Mouse (Mus musculus) kidney, embryonic 14.5 days (tissue): ENCODE measurements around the gene Gm17622. TPM values are rescaled to one million over a fixed set of nuclear protein-coding genes. Genes with fewer than 3 reads are reported as not detected.

Source experiments
- ATAC-seq: fragments of 200-750 bp; cut with Nextera tagmentation; 2 replicates; pipeline ENCODE4 v1.8.0; 2017; ENCODE audit warnings: moderate number of reproducible peaks, mild to moderate bottlenecking, moderate TSS enrichment, moderate library complexity; ENCODE audit not compliant: low FRiP score, low TSS enrichment
- H3K27ac ChIP-seq: fragments of 300-500 bp; sonication (generic); 2 replicates; pipeline ENCODE4 v1.5.1; 2014; ENCODE audit warnings: low read depth, mild to moderate bottlenecking, low read length, moderate library complexity, mixed read lengths
- H3K27me3 ChIP-seq: fragments of 300-500 bp; sonication (generic); 2 replicates; pipeline ENCODE4 v1.6.1; 2014; ENCODE audit warnings: mild to moderate bottlenecking, low read length; ENCODE audit not compliant: control insufficient read depth, insufficient read depth
- H3K36me3 ChIP-seq: fragments of 300-500 bp; sonication (generic); 2 replicates; pipeline ENCODE4 v1.6.1; 2014; ENCODE audit warnings: low read length, mixed read lengths; ENCODE audit not compliant: control insufficient read depth, insufficient read depth
- H3K4me1 ChIP-seq: fragments of 300-500 bp; sonication (generic); 2 replicates; pipeline ENCODE4 v1.6.1; 2014; ENCODE audit warnings: low read length, mixed read lengths; ENCODE audit not compliant: control insufficient read depth, insufficient read depth
- H3K4me2 ChIP-seq: fragments of 300-500 bp; sonication (generic); replicated peaks from 2 replicates; pipeline ENCODE4 v1.6.1; 2014; ENCODE audit warnings: low read depth, mild to moderate bottlenecking, low read length
- H3K4me3 ChIP-seq: fragments of 300-500 bp; sonication (generic); 2 replicates; pipeline ENCODE4 v1.5.1; 2014; ENCODE audit warnings: mild to moderate bottlenecking, low read length
- H3K9ac ChIP-seq: fragments of 300-500 bp; sonication (generic); 2 replicates; pipeline ENCODE4 v1.6.1; 2014; ENCODE audit warnings: low read depth, mild to moderate bottlenecking, low read length, moderate library complexity
- H3K9me3 ChIP-seq: fragments of 300-500 bp; sonication (generic); 2 replicates; pipeline ENCODE4 v1.6.1; 2016; ENCODE audit warnings: low read length; ENCODE audit not compliant: control insufficient read depth
- WGBS: fragments of 180-500 bp; shearing (Covaris S2); extraction: QIAGEN DNeasy Blood & Tissue Kit; methylation state at CpG from one replicate; pipeline ENCODE4 v1.1.7; 2014; 5-methylcytosine and 5-hydroxymethylcytosine counted together
- polyA plus RNA-seq: library from polyadenylated mRNA; unstranded; fragments of >200 nt; fragmentation: Nextera tagmentation; extraction: Ambion mirVana; gene quantifications from 2 replicates; pipeline ENCODE4 v1.2.1, GENCODE M21; 2014

Gene Gm17622
- not detected in 2 replicates for polyA plus RNA-seq

DNA sequence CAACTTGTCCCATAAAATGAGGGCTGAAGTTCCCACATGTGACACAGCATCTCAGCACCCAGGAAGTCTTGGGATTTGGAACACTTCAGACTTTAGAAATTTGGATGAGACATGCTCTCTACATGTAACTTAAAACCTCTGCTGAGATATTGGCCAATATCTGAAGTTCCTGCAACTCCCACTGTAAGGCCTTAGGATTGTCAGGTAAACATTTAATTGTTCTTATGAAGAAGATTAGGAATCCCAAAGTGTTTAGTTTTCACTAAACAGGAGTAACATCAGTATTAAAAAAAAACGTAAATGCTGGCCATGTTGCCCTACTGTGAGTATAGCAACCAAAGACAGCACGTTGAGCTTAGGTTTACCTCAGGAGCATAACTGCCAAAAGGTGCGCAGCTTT is at the start of gene Gm17622:
TSS of gene Gm17622 (plus strand) at position 301 of the 400 bp plus-strand sequence.
- Histone ChIP-seq H3K4me2 (no peak within 1 kb of the TSS), H3K9ac (no peak within 1 kb of the TSS), H3K4me1 (no peaks in the 10 kb centered on the region), H3K4me3 (no peak within 1 kb of the TSS), H3K27ac (no peak within 1 kb of the TSS), H3K36me3 (no peaks in the 10 kb centered on the region; the same call in 1 of the 2 replicates), H3K9me3 (peaks cover 3% of the 10 kb centered on the region; the same call in 1 of the 2 replicates), H3K27me3 (no peaks in the 10 kb centered on the region)
- no peak for ATAC-seq
- WGBS = 96% methylated on average over 3 of the region's 3 CpGs

DNA sequence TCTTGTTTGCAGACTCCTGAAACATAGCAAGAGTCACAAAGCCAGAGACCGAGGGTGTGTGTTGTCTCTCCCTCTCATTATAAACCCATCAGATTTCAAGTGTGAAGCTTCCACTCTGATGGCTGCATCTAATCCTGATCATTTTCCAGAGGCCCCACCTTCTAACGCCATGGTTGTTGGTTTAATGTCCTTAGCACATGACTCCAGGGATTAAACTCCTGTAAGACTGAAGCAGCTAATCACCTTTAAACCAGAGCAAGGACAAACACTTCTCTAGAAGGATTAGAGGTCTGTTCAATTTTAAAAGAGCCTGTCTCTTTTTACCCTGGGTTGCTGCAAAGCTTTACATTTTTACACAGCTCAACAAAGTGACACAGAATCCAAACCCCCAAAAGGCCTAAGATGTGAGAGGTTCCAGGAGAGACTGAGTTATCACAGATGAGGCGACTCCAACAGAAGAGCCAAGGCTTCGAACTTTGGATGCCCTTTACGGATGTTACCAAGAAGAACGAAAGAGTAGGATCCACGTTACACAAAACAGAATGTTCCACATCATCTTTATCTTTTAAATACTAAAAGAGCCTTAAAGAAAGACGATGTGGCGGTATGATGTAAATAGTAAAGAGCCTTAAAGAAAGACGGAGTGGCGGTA is 40.2 kb upstream of the Gm17622 start:
- WGBS = 86% methylated on average over 11 of the region's 11 CpGs
- no peak overlapping the region for H3K4me3 ChIP-seq
- no peaks in the 10 kb centered on the region for H3K27me3 ChIP-seq
- H3K27ac ChIP-seq = no peak overlapping the region; the same call in 1 of the 2 replicates
- H3K4me1 ChIP-seq = no peaks in the 10 kb centered on the region
- H3K4me2 ChIP-seq = no peak overlapping the region
- no peaks in the 10 kb centered on the region for H3K9me3 ChIP-seq
- H3K36me3 ChIP-seq = no peaks in the 10 kb centered on the region
- no peak for ATAC-seq
- H3K9ac ChIP-seq = no peak overlapping the region

DNA sequence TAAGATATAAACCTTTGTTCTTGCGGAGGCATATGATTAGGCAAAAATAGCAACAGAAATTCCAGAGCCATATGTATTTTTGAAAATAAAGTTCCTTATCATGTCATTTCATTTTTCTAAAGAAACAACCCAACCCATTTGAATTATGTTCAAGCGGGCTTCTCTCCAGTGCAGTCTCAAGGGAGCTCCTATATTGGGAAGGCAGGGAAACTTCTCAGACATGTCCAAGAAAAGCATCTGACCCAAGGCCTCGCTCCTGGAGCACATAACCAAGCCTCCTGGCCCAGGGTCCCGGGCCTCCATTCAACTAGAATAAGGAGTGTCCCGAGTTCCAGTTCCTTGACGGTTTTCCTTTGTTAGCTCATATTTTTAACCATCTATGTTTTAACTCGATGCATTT is 39.7 kb upstream of the Gm17622 start:
- no peaks in the 10 kb centered on the region for H3K4me1 ChIP-seq
- H3K36me3 ChIP-seq = no peaks in the 10 kb centered on the region
- no peak overlapping the region for H3K4me2 ChIP-seq
- no peak for ATAC-seq
- no peaks in the 10 kb centered on the region for H3K27me3 ChIP-seq
- H3K4me3 ChIP-seq = no peak overlapping the region
- no peak overlapping the region for H3K9ac ChIP-seq
- H3K9me3 ChIP-seq = no peaks in the 10 kb centered on the region
- WGBS = 84% methylated on average over 7 of the region's 7 CpGs
- H3K27ac ChIP-seq = no peak overlapping the region

DNA sequence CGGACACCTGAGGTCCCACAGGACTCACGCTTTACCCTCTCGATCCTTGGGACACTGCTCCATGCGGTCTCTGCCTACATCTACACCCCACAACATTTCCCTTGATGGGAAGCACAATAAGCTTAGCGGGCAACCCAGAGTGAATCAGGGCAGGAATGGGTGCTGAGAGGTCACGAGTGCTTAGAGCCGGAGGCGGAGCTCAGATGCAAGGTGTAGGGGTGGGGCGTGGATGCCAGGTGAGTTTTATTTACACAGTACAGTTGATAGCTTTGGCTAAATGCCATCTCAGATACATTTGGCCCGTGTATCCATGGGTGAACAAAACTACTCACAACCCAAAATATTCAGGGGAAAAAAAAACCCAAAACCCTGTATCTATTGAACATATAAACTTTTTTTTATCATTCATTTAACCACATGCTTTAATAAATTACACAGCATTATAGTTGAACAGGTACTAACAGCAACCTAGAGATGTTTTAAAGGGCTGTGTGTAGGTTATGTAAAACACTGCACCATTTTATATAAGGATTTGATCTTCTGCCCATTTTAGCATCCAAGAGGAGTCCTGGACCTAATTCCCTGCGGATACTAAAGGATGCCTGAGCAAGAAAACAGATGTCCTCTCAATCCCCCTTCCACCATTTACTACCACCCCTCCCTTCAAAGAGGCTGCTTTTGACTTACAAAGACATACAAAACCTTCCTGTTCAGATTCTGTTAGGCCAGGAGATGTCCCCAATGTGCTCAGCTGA is 39.0 kb upstream of the Gm17622 start:
- no peak for ATAC-seq
- no peak overlapping the region for H3K27ac ChIP-seq
- no peaks in the 10 kb centered on the region for H3K4me1 ChIP-seq
- no peak overlapping the region for H3K4me3 ChIP-seq
- WGBS = 88% methylated on average over 11 of the region's 11 CpGs
- no peak overlapping the region for H3K9ac ChIP-seq
- H3K9me3 ChIP-seq = no peaks in the 10 kb centered on the region
- H3K4me2 ChIP-seq = no peak overlapping the region
- H3K27me3 ChIP-seq = no peaks in the 10 kb centered on the region
- no peaks in the 10 kb centered on the region for H3K36me3 ChIP-seq

DNA sequence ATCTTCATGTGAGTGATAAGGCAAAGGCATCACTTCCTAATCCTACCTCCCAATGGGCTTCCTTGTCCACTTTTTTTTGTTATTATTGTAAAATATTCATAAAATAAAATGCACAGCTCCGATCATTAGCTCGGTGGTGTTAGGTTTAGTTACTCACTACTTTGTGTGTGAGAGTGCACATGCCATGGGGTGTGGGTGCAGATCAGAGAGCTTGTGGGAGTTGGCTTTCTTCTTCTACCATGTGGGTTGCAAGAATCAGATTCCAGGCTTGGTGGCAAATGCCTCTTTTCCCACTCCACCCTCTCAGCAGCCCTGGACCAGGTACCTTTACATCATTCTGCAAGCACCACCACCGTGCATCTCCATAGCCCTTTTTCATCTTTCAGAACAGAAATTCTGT is 37.9 kb upstream of the Gm17622 start:
- Histone ChIP-seq H3K4me2 (no peak overlapping the region), H3K27ac (no peak overlapping the region), H3K9ac (no peak overlapping the region), H3K4me1 (no peaks in the 10 kb centered on the region), H3K9me3 (no peaks in the 10 kb centered on the region), H3K36me3 (no peaks in the 10 kb centered on the region), H3K27me3 (no peaks in the 10 kb centered on the region), H3K4me3 (no peak overlapping the region)
- ATAC-seq = no peak
- WGBS = 90% methylated on average over 3 of the region's 3 CpGs

DNA sequence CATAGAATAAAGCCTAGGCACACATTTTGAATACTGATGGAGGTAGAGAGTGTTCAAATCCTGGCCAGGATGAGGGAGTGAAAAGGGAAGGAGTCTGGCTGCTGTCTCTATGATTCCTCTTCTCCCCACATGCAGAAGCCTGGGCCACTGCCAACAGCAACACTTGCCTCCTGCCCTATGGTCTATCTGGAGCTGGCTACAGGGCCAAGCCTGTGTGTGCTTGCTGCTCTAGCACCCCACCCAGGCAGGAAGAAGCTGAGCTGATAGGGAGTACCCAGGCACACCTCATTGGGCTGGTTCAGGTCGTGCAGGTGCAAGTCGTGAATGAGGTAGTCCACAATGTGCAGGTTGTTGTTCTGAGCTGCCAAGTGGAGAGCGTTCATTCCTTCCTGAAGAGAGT is 36.2 kb upstream of the Gm17622 start:
- no peaks in the 10 kb centered on the region for H3K36me3 ChIP-seq
- no peaks in the 10 kb centered on the region for H3K27me3 ChIP-seq
- WGBS = 80% methylated on average over 3 of the region's 3 CpGs
- H3K9ac ChIP-seq = no peak overlapping the region
- H3K4me3 ChIP-seq = no peak overlapping the region
- no peak overlapping the region for H3K27ac ChIP-seq
- no peak overlapping the region for H3K4me2 ChIP-seq
- H3K4me1 ChIP-seq = no peaks in the 10 kb centered on the region
- H3K9me3 ChIP-seq = no peaks in the 10 kb centered on the region
- no peak for ATAC-seq

DNA sequence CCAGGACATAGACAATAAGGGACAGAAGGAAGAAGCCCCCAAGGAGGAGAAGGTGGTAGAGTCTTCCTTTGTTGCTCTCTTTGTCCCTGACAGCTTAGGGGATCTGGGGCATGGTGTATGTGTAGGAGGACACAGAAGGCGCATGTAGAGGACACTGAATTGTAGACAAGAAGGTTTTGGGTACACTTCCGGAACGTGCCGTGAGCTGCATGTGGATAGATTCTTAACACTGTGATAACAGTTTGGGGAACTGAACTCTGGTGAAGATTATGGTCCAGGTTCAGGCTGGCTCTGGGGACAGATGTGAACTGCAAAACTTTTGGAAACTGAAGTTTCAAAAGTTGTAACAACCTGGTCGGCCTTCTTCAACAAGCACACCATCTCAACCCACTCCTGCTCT is 33.0 kb upstream of the Gm17622 start:
- ATAC-seq = no peak
- no peak overlapping the region for H3K4me2 ChIP-seq
- no peaks in the 10 kb centered on the region for H3K27me3 ChIP-seq
- H3K4me3 ChIP-seq = no peak overlapping the region
- H3K4me1 ChIP-seq = no peaks in the 10 kb centered on the region
- no peaks in the 10 kb centered on the region for H3K36me3 ChIP-seq
- H3K27ac ChIP-seq = no peak overlapping the region
- WGBS = 93% methylated on average over 5 of the region's 5 CpGs
- no peaks in the 10 kb centered on the region for H3K9me3 ChIP-seq
- H3K9ac ChIP-seq = no peak overlapping the region

DNA sequence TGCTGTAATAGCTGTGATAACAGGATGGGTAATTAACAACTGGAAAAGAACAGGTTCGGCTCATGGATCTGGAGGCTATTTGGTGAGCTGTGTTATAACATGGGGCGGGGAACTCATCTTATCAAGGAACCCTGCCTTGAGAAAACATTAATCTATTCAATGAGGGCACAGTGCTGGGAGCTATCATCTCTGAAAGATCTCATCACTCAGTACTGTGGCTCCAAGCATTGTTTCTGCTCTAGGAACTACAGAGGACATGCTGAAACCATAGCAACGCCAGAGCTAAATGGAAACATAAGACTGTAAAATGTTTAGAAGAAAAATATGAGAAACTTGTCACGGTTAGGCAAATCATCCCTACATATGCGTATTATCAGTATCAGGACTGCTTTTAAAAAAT is 32.5 kb upstream of the Gm17622 start:
- H3K9me3 ChIP-seq = no peaks in the 10 kb centered on the region
- ATAC-seq = no peak
- WGBS = 84% methylated on average over 5 of the region's 5 CpGs

DNA sequence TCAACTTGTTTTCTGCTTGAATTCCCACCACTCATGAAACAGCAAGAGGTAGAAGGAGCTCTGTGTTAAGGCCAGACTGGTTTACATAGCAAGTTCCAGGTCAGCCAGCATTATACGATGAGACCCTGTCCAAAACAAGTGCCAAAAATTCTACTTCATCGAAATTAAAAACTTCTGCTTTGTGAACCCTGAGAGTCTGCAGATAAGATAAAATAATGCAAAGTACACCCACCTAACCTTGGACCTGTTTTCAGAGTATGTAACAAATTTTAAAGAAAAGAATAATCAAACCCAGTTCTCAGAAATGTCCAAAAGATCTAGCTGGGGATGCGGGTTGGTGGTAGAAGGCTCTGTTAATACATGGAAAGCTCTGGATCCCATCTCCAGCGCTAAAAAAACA is 31.9 kb upstream of the Gm17622 start:
- H3K4me1 ChIP-seq = no peaks in the 10 kb centered on the region
- H3K9ac ChIP-seq = no peak overlapping the region
- 85% methylated on average over 4 of the region's 4 CpGs for WGBS
- no peak for ATAC-seq
- no peaks in the 10 kb centered on the region for H3K36me3 ChIP-seq
- no peak overlapping the region for H3K4me2 ChIP-seq
- no peak overlapping the region for H3K4me3 ChIP-seq
- H3K27me3 ChIP-seq = no peaks in the 10 kb centered on the region
- H3K27ac ChIP-seq = no peak overlapping the region
- H3K9me3 ChIP-seq = no peaks in the 10 kb centered on the region

More for the DNA sequence above, 32.5 kb upstream of the Gm17622 start:
- Histone ChIP-seq H3K4me2 (no peak overlapping the region), H3K36me3 (no peaks in the 10 kb centered on the region), H3K4me1 (no peaks in the 10 kb centered on the region), H3K27me3 (no peaks in the 10 kb centered on the region), H3K4me3 (no peak overlapping the region), H3K9ac (no peak overlapping the region), H3K27ac (no peak overlapping the region)
